Mouse (Mus musculus) kidney, postnatal 0 days (tissue): Measurements from ENCODE around the gene Gm42517. TPM values are rescaled to one million over a fixed set of nuclear protein-coding genes. Genes with fewer than 3 reads are reported as not detected.
A peak's percentile ranks its signal among the peaks of the same experiment; 100 is the strongest.

Experiments
- ATAC-seq: fragments of 200-750 bp; cut with Nextera tagmentation; replicated peaks from 2 replicates; pipeline ENCODE4 v1.8.0; 2017; ENCODE audit warnings: low read depth, moderate number of reproducible peaks, moderate TSS enrichment, moderate library complexity; ENCODE audit not compliant: low FRiP score
- DNase-seq: peaks from one replicate; pipeline ENCODE4 v3.0.0-alpha.2; 2016; ENCODE audit warnings: low spot score
- H3K27ac ChIP-seq: fragments of 300-500 bp; sonication (generic); 2 replicates; pipeline ENCODE4 v1.5.1; 2014; ENCODE audit warnings: mild to moderate bottlenecking
- H3K27me3 ChIP-seq: fragments of 300-500 bp; sonication (generic); 2 replicates; pipeline ENCODE4 v1.6.1; 2014; ENCODE audit warnings: low read length, mixed read lengths; ENCODE audit not compliant: insufficient read depth
- H3K36me3 ChIP-seq: fragments of 300-500 bp; sonication (generic); 2 replicates; pipeline ENCODE4 v1.6.1; 2014; ENCODE audit warnings: low read length, mixed read lengths; ENCODE audit not compliant: insufficient read depth
- H3K4me1 ChIP-seq: fragments of 300-500 bp; sonication (generic); replicated peaks from 2 replicates; pipeline ENCODE4 v1.6.1; 2014; ENCODE audit warnings: antibody characterized with exemption, low read length, mixed read lengths; ENCODE audit not compliant: insufficient read depth
- H3K4me2 ChIP-seq: fragments of 300-500 bp; sonication (generic); 2 replicates; pipeline ENCODE4 v1.6.1; 2014; ENCODE audit warnings: mild to moderate bottlenecking, low read length, moderate library complexity, mixed read lengths
- H3K4me3 ChIP-seq: fragments of 300-500 bp; sonication (generic); replicated peaks from 2 replicates; pipeline ENCODE4 v1.5.1; 2014; ENCODE audit warnings: low read depth, low read length
- H3K9ac ChIP-seq: fragments of 300-500 bp; sonication (generic); 2 replicates; pipeline ENCODE4 v1.6.1; 2014; ENCODE audit warnings: low read depth, low read length
- H3K9me3 ChIP-seq: fragments of 300-500 bp; sonication (generic); replicated peaks from 2 replicates; pipeline ENCODE4 v1.6.1; 2016; ENCODE audit warnings: low read length, inconsistent platforms, mixed read lengths
- CTCF ChIP-seq: IDR thresholded peaks from 2 replicates; pipeline ENCODE4 v1.5.1; 2016; ENCODE audit warnings: antibody characterized with exemption, low read depth, mild to moderate bottlenecking, moderate library complexity
- WGBS: fragments of 180-500 bp; shearing (Covaris S2); extraction: QIAGEN DNeasy Blood & Tissue Kit; methylation state at CpG from one replicate; pipeline ENCODE4 v1.1.7; 2014; 5-methylcytosine and 5-hydroxymethylcytosine counted together
- polyA plus RNA-seq: library from polyadenylated mRNA; unstranded; fragments of >200 nt; fragmentation: Nextera tagmentation; extraction: Ambion mirVana; gene quantifications from 2 replicates; pipeline ENCODE4 v1.2.1, GENCODE M21; 2015

The Gm42517 gene
- polyA plus RNA-seq, 1 experiment from 2014 or later: 0.09 TPM

DNA sequence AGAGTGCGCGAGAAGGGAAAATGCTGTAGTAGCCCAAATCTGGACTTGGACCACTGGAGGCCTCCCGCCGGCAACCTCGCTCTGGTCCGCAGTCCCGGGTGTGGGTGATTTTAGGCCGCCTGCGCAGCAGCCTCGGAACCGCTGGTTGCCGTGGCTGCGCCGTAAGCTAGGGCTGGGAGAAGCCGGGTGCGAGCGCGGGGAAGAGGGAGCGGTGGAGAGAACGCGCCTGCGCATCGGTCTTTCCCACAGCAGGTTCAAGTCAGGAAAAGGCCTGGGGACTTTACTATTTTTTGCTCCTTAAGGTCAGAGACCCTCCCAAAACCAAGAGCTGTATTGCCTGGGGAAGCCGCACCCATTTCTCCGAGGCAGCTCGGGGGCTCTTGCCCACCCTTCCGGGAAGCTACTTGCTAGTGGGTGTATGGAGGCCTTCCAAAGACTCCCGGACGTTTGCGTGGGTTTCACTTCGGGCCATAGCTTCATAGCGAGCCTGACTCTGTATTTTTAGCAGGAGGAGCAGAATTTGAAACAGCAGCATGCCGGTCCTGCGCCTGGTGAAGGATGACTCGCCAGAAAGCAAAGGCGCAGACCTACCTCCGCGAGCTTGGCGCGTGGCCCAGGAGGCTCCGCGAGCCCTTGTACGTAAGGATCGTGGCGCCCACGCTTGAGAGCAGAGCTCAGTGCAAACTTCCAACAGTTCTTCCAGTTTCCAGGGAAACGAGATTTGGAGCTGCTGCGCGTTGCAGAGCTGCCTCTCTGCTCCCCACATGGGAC, 1.3 kb upstream of the Gm42517 start:
- ATAC-seq: no peak
- under 1% methylated on average over 49 of the region's 49 CpGs for WGBS
- H3K9me3 ChIP-seq: no peaks in the 10 kb centered on the region
- no peak overlapping the region for H3K9ac ChIP-seq
- no peak for TF ChIP-seq CTCF
- H3K4me2 ChIP-seq: peak overlapping the region; percentile 53
- H3K4me1 ChIP-seq: peaks cover 29% of the 10 kb centered on the region
- DNase-seq: peak; percentile 3
- no peaks in the 10 kb centered on the region for H3K36me3 ChIP-seq
- H3K27me3 ChIP-seq: peaks cover 76% of the 10 kb centered on the region
- peak overlapping the region; percentile 27 for H3K4me3 ChIP-seq
- no peak overlapping the region for H3K27ac ChIP-seq

DNA sequence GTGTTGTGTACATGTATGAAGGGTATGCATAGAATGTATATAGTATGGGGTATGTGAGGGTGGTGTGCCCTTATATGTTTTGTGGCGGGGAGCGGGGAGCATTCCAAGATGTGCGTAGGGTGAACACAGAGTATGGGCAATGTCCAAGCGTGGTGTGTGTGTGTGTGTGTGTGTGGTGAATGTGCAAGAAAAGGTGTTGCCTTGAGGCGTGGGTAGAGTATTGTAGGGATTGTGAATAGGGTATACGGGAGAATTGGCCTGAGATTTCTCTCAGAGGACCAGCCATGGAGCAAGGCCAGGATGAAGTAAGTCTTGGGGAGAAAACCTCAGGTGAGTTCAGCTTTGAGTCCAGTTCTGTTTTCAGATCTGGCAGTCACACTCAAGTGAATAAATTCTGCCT, 724 bp upstream of the Gm42517 start:
- no peak for ATAC-seq
- H3K27ac ChIP-seq: no peak overlapping the region

DNA sequence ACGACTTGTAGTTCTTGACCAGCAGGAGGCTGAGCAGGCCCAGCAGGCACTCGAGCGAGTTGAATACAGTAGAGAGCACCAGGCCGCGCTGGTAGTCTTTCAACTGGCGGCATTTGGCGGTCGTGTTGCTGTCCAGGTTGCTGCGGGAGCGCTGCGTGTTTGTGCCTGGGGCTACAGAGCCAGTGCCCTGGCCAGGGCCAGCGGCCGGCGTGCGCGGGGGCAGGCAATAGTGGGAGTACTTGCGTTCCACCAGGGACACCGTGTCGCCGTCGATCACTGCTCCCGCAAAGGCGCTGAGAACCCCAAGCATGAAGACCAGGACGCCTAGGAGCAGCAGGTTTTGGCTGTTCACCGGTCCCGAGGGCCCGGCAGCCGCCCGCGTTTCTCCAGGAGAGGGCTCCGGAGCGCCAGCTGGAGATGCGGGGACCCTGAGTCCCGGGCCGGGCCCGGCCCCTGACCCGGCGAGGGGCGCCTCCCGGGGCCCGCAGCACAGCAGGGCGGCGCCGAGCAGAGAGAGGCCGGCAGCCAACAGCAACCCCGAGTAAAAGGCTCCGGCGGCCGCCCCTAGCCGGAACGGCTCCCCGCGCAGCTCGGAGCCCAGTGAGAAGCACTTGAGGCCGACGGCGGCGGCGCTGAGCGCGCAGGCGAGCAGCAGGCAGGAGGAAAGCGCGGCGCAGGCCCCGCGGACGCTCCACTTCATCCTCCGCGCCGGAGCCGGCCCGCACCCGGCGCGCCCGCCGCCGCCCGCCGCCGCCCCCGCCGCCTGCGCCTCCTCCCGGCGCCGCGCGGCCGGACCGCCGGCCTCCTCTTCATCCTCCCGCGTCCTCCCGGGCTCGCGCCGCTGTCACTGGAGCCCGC, 509 bp downstream of the Gm42517 start:
- Histone ChIP-seq H3K27ac (no peak overlapping the region), H3K36me3 (no peaks in the 10 kb centered on the region), H3K9me3 (no peaks in the 10 kb centered on the region), H3K4me2 (peak overlapping the region; percentile 94), H3K4me1 (peaks cover 29% of the 10 kb centered on the region), H3K27me3 (peaks cover 79% of the 10 kb centered on the region), H3K9ac (peak overlapping the region; percentile 49), H3K4me3 (peak overlapping the region; percentile 48)
- ATAC-seq (peak; percentile 48), DNase-seq (peak; percentile 64)
- under 1% methylated on average over 46 of the region's 100 CpGs for WGBS
- peak; percentile 8; the same call in 1 of the 2 replicates for TF ChIP-seq CTCF

More for the DNA sequence above, 724 bp upstream of the Gm42517 start:
- DNase-seq: no peak
- peaks cover 81% of the 10 kb centered on the region for H3K27me3 ChIP-seq
- H3K4me3 ChIP-seq: peak overlapping the region; percentile 27
- H3K4me1 ChIP-seq: peaks cover 29% of the 10 kb centered on the region
- WGBS: 4% methylated on average over 6 of the region's 6 CpGs
- H3K9ac ChIP-seq: no peak overlapping the region
- peak overlapping the region; percentile 94 for H3K4me2 ChIP-seq
- no peak for TF ChIP-seq CTCF
- H3K9me3 ChIP-seq: no peaks in the 10 kb centered on the region
- H3K36me3 ChIP-seq: no peaks in the 10 kb centered on the region

DNA sequence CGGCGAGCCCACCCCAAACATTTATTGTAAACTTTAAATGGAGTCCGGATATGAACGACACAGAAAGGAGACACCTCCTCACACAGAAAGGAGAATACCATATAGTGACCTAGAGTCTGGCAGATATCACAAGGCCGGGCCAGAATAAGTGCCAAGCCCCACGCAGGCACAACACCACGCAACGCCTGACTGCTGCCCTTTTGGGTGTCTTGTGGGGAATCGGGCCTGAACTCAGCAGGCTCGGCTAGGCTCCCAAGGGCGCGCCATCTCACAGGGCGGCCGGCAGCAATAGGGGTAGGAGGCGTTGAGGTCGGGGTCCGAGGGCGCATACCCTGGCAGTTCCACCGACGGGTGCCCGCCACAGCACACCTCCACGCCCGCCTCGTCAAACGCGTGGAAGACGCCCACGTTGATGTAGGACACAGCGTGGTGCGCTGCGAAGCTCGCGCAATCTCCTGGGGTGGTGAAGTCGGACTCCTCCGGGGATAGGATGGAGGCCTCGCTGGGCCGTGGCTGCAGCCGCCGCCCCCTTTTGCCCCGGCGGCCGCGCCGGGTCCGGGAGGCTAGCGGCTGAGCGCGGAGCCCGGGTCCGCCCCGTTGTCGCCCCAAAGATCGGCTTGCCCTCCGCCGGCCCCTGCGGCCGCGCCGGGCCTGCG, 1.3 kb downstream of the Gm42517 start:
- Histone ChIP-seq H3K4me2 (peak overlapping the region; percentile 94), H3K27ac (no peak overlapping the region), H3K4me1 (peaks cover 29% of the 10 kb centered on the region), H3K36me3 (no peaks in the 10 kb centered on the region), H3K27me3 (peaks cover 74% of the 10 kb centered on the region), H3K9ac (0 out of 2 replicates have a peak overlapping the region, but pooled peaks have one; percentile 49), H3K4me3 (peak overlapping the region; percentile 48), H3K9me3 (no peaks in the 10 kb centered on the region)
- 2% methylated on average over 60 of the region's 60 CpGs for WGBS
- DNase-seq (no peak), ATAC-seq (peak; percentile 53; the same call in 1 of the 2 replicates)
- no peak for TF ChIP-seq CTCF

DNA sequence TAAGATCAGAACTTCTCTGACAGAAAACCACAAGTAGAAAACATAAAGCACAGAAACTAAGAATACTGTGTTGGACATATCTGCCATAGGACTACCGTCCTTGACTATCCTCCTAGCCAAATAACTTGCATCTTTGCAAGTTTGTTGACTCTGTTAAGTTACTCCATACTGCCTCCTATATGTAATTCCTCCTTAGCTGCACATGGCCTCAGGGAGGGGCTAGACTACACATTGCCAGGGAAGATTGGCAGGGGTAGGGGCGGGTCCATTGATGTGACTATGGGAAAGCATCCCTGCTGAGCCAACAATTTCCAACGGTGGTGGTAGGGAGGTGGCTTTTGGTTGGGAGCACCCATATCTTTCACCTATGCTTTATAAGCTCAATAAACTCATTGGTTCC, 5.4 kb downstream of the Gm42517 start:
- H3K27me3 ChIP-seq: peaks cover 41% of the 10 kb centered on the region
- H3K4me3 ChIP-seq: no peak overlapping the region
- WGBS: 29% methylated on average over 3 of the region's 3 CpGs
- H3K9me3 ChIP-seq: no peaks in the 10 kb centered on the region
- TF ChIP-seq CTCF: peak; percentile 31; the same call in 1 of the 2 replicates
- H3K27ac ChIP-seq: no peak overlapping the region
- H3K9ac ChIP-seq: no peak overlapping the region
- no peak overlapping the region for H3K4me2 ChIP-seq
- H3K4me1 ChIP-seq: peaks cover 12% of the 10 kb centered on the region; the same call in 1 of the 2 replicates
- H3K36me3 ChIP-seq: no peaks in the 10 kb centered on the region
- no peak for ATAC-seq
- peak; percentile 18 for DNase-seq

DNA sequence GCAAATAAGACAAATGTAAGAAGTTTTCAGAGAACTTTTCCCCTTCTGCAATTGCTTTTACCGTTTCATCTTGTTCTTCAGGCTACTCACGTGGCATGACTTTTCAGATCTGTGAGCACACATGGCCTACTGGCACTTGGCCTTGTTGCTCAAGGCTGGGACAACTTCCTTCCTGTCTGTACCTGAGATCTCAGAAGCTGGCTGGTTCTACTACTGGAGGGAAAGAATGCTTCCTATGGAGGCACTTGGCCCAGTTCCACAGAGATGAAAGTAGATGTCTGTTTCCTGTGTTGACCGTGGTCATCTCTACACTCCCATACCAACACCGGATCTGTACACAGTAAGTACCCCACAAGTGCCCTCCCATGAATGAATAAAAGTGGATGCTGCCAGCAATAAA, 7.5 kb downstream of the Gm42517 start:
- no peak overlapping the region for H3K4me3 ChIP-seq
- no peak overlapping the region for H3K27ac ChIP-seq
- no peaks in the 10 kb centered on the region for H3K9me3 ChIP-seq
- H3K4me2 ChIP-seq: no peak overlapping the region
- no peaks in the 10 kb centered on the region for H3K4me1 ChIP-seq
- no peak for ATAC-seq
- no peak overlapping the region for H3K9ac ChIP-seq
- TF ChIP-seq CTCF: no peak
- 69% methylated on average over 4 of the region's 4 CpGs for WGBS
- no peak for DNase-seq
- no peaks in the 10 kb centered on the region for H3K36me3 ChIP-seq
- peaks cover 22% of the 10 kb centered on the region for H3K27me3 ChIP-seq
